Mouse (Mus musculus): ENCODE measurements at regions not wholly inside any gene's neighbourhood (a gene's known extent, or its start where the extent isn't known, plus 50 kb on each side); places are given as distances from the start of the nearest gene placed in this dataset.

- no peak overlapping the region for H3K4me2 ChIP-seq
- no peaks in the 10 kb centered on the region for H3K27me3 ChIP-seq
- peak; percentile 51; the same call in 1 of the 2 replicates for ATAC-seq
- no peaks in the 10 kb centered on the region for H3K36me3 ChIP-seq (ENCODE audit: poor library complexity, severe bottlenecking)
- H3K4me3 ChIP-seq: no peak overlapping the region
- H3K4me1 ChIP-seq: no peaks in the 10 kb centered on the region
- H3K9ac ChIP-seq: no peak overlapping the region
- H3K27ac ChIP-seq: no peak overlapping the region
- no peaks in the 10 kb centered on the region for H3K9me3 ChIP-seq (replicated peaks)
Observed at GRCm38 (mm10) chr8:62555842-62556241, 395.0 kb upstream of the Spock3 start.

DNA sequence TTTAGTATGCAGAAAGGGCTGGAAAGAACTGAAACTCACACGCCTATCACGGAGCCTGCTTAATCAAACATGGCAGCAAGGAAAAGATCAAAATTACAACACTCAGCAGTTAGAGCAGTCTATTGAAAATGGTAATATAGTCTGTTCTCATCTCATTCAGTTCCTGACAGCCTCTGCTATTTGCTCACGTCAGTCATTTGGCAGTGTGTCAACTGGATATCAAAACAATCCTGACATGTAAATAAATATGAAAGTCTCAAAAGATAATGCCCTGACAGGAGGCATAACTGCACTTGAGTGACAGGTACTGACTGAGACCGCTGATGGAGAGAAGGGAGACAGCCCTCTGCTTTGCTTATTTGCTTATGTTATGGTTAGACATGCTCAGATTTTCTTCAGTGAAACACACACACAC is 375.0 kb upstream of the Spock3 start:
- Histone ChIP-seq H3K9me3 (replicated peaks) (no peaks in the 10 kb centered on the region), H3K27me3 (no peaks in the 10 kb centered on the region), H3K9ac (no peak overlapping the region), H3K36me3 (ENCODE audit: poor library complexity, severe bottlenecking) (no peaks in the 10 kb centered on the region), H3K4me2 (no peak overlapping the region), H3K4me3 (no peak overlapping the region), H3K27ac (no peak overlapping the region), H3K4me1 (0 out of 2 replicates have a peak, but pooled peaks cover 7% of the 10 kb centered on the region)
- WGBS: 36% methylated on average over 4 of the region's 4 CpGs
- ATAC-seq: peak; percentile 96

- Histone ChIP-seq H3K4me1 (no peaks in the 10 kb centered on the region), H3K4me2 (no peak overlapping the region), H3K27me3 (no peaks in the 10 kb centered on the region), H3K27ac (no peak overlapping the region), H3K4me3 (no peak overlapping the region), H3K9ac (no peak overlapping the region), H3K36me3 (ENCODE audit: poor library complexity, severe bottlenecking) (no peaks in the 10 kb centered on the region), H3K9me3 (replicated peaks) (no peaks in the 10 kb centered on the region)
- ATAC-seq: no peak
Observed at GRCm38 (mm10) chr8:62599281-62599680, 351.5 kb upstream of the Spock3 start.

- no peaks in the 10 kb centered on the region for H3K9me3 ChIP-seq (replicated peaks)
- H3K27me3 ChIP-seq: no peaks in the 10 kb centered on the region
- no peak overlapping the region for H3K9ac ChIP-seq
- H3K27ac ChIP-seq: no peak overlapping the region
- H3K36me3 ChIP-seq (ENCODE audit: poor library complexity, severe bottlenecking): no peaks in the 10 kb centered on the region
- no peak for ATAC-seq
- no peaks in the 10 kb centered on the region for H3K4me1 ChIP-seq
- no peak overlapping the region for H3K4me3 ChIP-seq
- H3K4me2 ChIP-seq: no peak overlapping the region
- 76% methylated on average over 1 of the region's 1 CpGs for WGBS
Observed at GRCm38 (mm10) chr8:62606126-62606525, 344.7 kb upstream of the Spock3 start.

GRCm38 (mm10) chr8:62619992-62620391 is 330.8 kb upstream of the Spock3 start:
- Histone ChIP-seq H3K27me3 (no peaks in the 10 kb centered on the region), H3K9ac (no peak overlapping the region), H3K36me3 (ENCODE audit: poor library complexity, severe bottlenecking) (no peaks in the 10 kb centered on the region), H3K9me3 (replicated peaks) (no peaks in the 10 kb centered on the region), H3K27ac (no peak overlapping the region), H3K4me1 (no peaks in the 10 kb centered on the region), H3K4me3 (no peak overlapping the region), H3K4me2 (no peak overlapping the region)
- ATAC-seq: no peak

GRCm38 (mm10) chr8:62621176-62621575 is 329.6 kb upstream of the Spock3 start:
- H3K27ac ChIP-seq: no peak overlapping the region
- no peaks in the 10 kb centered on the region for H3K4me1 ChIP-seq
- no peak overlapping the region for H3K4me3 ChIP-seq
- no peaks in the 10 kb centered on the region for H3K36me3 ChIP-seq (ENCODE audit: poor library complexity, severe bottlenecking)
- no peaks in the 10 kb centered on the region for H3K27me3 ChIP-seq
- 85% methylated on average over 1 of the region's 1 CpGs for WGBS
- no peaks in the 10 kb centered on the region for H3K9me3 ChIP-seq (replicated peaks)
- no peak overlapping the region for H3K4me2 ChIP-seq
- ATAC-seq: no peak
- H3K9ac ChIP-seq: no peak overlapping the region

Data from forebrain, embryonic 13.5 days (tissue).